Mouse (Mus musculus) cerebellum, postnatal 14 days (tissue): ENCODE measurements around the gene Dalrd3.
"Not testable (repeated sequence)": the region's sequence is repeated elsewhere in the genome, so short reads cannot be mapped to it uniquely, and the experiment has no call there.

Experiments used
- DNase-seq, 2 experiments: peaks; one replicate each; pipeline ENCODE4 v3.0.0; 2021; ENCODE audit warnings: mixed read lengths in 2 of 2

Gene Dalrd3

DNA sequence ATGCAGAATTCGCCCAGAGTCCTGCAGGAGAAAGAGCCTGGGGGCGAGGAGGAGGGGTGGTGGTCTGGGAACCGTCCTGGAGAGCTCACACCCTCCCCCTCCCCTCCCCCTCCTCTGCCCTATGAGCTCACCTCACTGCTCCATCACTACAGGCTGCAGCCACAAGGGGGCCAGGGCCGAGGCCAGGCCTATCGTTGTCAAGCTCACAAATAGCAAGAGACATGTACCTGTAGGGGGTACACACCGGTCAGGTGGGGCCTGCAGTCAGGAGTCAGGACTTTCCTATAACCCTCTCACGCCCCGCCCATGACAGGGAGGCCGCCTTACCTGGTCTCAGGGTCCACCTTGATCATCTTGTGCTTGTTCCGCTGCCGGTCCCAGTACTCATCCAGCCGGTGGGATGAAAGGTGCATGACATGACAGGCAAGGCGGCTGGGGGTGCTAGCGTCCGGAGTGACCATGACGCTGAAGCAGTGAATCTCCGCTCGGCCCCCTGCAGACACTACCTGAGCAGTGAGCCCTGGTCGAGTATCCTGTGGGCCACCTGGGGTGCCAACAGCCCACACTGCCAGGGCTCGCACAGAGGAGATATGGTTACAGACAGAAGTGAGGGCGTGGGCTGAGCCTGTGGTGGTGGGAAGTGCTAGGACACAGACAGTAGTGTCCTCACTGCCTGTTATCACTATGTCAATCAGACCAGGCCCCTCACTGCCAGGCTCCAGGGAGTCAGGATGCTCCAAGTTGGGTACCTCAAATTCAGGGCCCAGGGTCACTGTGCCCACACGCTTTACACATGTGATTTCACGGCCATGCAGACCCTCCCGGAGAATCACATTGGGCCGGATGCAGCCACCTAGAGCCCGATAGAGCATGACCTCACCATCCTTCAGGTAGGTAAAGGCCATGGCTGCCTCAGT, 4.3 kb downstream of the Dalrd3 start:
- peak; percentile 74 to 91 for DNase-seq

DNA sequence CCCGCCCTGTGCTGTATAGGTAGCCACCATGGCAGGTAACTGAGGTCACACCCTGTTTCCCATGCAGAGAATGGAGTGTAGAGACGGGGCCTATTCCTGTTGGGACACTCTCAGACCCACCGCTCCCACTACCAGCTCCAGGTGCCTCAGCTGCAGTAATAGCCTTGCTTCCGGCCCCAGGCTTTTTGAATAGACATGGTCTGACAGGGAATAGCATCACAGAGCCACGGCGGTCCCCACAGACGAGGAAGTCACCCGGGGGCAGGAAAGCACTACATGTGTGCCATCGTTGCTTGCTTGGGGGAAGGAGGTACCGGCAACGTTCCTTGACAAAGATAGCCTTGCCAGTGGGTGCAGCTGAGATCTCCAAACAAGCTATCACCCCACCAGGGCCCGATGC, 5.2 kb downstream of the Dalrd3 start:
- peak in 1 of 2 experiments; percentile 18 for DNase-seq

DNA sequence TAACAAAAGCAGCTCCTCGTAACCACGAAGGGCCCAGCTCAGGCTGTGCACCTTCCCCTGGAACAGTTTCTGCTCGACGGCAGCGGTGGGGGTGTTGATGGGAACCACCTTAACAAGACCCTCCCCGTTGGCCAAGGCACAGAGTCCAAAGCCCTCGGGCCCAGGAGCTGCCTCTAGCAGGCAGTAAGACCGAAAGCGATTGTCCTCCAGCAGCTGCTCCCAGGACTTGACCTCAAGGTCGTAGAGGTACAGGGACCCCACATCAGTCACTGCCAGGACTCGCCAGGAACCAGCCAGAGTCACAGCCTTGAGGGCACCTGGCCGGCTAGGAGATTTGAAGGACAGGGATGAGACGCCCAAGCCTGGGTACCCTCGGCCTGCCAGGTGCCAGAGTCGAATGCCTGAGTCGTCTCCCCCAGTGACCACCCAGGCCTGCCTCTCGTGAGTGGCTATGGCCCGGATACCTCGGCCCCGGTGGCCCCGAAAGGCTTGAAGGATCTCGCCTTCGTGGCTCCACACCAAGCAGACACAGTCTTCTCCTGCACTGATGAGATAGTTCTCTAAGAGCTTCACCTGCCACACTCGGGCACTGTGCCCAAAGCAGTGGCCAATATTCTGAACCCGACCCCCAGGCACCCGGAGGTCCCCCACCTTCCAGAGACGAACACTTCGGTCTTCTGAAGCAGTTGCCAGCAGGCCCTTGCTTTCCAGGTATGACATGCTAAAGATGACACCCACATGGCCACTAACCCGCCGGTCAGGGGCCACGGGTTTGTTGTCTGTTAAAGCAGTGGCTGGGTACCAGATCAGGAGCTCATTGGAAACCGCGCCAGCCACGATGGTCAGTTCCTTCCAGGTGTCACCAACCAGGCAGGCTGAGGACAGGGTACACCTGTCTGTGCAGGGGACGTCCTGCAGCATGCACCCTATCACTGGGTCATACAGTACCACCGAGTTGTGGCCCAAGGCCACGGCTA, 5.9 kb downstream of the Dalrd3 start:
- DNase-seq = peak in 1 of 2 experiments; percentile 44

DNA sequence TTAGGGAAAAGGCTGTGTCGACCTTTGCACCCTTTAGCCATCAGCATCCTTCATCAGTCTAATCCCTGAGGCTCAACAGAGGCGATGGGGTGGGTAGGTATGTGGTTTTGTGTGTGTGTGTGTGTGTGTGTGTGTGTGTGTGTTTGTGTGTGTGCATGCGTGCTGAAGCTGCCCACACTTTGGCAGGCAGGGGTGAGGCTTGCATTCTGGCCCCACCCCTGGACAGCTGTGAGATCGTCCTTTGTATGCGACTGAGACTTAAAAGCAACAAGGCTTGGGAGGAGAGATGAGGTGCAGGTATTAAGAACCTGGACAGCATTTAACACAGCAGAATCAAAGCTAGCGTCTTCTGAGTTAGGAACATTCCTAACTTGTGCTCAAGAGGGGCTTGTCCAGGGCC, 7.3 kb downstream of the Dalrd3 start:
- no peak for DNase-seq

DNA sequence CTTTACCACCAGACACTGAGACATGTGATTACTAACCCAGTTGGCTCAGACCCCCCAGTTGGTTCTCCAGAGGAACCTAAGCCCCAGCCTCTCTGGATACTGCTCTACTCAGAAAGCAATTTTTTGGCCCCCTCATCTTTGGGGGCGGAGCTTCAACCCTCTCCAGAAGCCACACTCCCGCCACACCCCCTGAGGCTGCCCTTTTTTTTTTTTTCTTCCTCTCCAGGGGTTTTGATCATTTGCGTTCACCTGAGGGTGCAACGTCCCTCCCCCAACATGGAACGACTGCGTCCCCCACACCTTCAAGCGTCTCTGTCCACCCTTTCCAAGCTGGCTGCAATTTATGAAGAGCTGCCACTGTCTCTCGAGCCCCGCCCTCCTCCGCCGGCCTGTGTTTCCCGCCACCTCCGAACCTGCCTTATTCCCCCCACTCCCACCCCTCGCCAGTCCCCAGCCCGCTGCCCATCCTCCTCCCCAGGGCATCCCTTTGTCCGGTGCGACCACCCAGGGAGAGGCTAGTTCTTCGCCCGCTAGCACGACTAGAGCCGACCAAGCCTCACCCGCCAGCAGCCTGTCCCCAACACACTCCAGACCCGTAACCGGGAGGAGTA, 8.4 kb downstream of the Dalrd3 start:
- DNase-seq = peak; percentile 68 to 84

DNA sequence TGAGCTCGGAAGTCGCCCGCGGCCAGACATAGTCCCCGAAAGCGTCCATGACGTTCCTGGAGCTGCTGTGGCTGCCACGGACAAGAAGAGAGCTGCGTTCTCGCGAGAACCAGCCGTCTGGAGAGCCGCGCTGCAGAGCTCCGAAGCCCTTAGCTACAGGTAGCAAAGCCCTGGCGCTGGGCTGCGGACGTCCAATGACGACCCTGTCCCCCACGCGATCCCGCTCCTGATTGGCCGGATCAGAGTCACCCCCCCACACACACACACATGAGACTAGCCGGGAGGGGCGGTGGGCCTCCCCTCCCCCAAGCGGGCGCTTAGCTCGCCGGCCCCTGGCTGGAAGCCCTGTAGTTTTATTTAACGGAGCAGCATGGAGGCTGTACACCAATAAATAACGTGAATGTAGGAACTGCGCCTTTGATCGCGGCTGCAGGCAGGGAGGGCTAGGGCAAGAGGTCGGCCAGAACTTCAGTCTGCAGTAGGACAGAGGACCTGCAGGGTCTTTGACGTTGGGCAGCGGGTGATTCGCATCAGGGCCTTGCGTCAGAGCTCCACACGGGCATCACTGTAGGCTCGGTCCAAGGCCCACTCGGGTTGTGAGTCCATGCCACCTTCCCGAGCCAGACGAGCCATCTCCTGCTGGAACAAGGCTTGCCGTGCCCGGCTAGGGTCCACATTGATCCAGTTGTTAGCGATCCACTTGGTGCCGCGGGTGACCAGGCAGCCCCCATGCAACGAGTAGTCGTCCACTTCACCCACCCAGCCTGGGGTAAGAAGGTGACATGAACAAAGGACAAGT, 9.1 kb downstream of the Dalrd3 start, which contains the start of gene Wdr6:
Wdr6 (minus strand) TSS at position 195 of the 799 bp plus-strand sequence.
- DNase-seq = peak; percentile 95

DNA sequence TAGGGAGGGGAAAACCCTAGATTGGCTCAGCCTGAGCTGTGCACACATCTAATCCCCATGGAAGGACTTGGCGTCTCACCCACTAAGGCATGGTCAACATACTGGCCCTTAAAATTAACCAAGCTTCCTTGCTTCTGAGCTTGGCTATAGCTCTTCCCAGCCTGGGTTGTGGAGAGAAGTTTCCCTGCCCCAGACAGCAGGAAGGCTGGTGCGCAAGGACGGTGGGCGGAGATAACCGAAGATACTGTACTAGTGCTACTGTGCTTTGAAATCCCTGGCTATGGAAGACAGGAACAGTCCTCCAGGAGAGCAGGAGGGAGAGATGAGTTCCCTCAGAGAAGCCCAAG, 9.6 kb downstream of the Dalrd3 start:
- no peak for DNase-seq

DNA sequence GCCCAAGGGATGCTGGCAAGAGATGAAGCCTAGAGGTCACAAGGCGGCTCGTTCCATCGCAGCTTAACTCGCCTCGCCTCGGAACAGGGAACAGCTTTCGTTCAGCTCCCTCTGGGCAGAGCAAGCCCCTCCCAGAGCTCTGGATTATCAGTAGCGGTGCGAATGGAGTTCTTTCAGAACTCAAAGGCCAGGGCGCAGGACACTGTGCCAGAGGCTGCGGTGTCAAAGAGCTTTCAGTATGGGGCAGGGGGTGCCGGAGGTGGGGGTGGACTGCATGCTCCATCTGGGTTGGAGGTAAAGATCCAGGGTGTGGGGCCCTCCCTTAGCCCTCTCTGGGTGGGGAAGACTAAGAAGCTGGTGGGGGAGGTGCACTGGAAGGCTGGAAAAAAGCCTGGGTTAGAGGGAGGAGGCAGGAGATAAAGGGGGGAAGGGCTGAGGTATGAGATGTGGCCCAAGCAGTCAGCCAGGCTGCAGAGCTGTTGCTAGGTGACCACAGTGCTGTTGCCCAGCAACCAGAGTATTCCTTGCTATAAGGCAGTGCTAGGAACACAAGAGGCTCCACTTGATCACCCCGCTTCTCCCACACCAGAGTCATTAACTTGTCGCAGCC, 18.0 kb downstream of the Dalrd3 start:
- peak; percentile 86 to 87 for DNase-seq

DNA sequence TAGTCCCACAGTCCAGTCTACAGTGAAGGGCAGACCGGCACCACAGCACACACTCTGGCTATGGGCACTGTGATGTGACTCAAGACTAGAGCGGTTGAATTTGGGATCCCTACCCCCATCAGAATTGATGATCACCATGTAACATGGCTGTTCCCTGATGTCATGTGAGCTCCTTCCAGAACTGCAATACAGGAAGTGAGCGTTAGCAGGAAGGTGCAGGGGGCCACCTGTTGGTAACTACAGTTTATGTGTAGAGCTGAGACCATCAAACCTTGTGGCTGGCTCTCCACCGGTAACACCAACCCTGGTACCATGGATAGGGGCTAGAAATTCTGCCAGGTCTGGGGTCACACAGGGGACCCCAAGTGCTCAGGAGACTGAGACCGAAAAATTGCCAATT, 19.5 kb downstream of the Dalrd3 start:
- DNase-seq = peak; percentile 28 to 49

DNA sequence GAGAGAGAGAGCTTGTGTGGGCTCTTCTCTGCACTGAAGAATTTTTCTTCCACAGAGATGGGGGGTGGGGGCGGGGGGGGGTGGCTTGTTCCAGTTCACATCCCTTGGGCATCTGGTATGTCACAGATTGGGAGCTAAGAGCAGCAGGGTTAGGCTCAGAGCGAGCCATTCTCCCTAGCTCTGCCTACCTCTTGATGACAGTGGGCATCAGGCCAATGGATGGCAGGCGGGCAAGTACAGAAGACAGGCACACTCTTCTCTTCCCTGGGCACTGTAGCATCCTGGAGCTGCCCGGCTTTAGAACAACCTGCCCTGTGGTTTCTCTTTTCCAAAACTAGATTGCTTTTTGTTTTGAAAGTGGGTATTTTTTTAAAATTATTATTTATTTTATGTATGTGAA, 21.8 kb downstream of the Dalrd3 start:
- DNase-seq = peak; percentile 74 to 77

DNA sequence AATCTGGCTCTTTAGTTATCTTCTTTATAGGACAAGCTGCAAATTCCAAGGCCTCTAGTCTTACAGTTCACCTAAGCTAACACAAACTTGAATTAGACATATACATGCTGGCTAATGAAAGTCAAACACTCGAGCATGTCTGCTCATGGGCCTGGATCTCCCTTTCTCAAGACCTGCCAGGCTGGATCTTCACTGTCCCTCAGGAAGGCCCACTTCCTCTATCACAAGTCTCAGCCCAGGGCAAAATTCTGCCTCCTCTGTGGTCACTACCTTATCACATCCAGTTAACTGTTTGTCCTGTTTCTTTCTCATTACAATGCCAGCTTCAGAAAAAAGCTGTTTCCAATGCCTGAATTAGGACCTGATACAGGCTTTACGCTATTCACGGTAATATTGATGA, 24.7 kb downstream of the Dalrd3 start:
- DNase-seq = no peak

DNA sequence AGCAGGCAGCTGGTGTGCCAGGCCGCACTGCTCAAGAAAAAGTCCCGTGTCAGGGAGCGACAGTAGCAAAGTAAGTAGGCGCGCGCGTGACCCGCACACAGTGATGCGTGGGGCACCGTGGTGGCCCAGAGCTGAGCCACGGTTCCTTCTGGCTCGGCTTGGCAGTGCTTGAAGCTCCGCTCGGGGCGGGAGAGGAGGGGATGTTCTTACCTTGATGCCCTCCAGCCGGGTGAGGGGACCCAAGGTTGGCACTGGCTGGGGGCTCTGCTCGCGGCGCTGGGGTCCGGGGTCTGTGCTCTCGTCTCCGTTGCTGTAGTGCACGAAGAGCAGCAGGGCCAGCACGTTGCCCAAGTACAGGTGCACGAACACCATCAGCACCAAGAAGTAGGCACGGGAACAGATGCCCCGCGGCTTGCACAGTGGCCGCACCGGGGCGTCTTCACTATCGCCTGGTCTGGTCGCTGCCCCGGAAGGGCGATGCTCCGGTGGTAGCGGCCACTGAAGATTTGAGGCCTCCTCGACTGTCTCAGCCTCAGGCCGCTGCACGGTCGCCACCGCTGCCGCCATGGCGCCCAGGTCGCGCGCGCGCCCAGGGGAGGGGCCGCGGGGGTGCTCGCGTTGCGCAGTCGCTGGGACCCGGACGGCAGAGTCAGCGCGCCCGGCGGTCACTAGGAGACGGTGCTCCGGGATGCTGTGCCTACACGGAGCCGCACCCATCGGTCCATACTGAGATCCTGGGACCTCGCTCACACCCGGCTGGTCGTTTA, 27.5 kb downstream of the Dalrd3 start, which contains the start of gene P4htm:
P4htm (minus strand) TSS at position 670 of the 767 bp plus-strand sequence.
- DNase-seq = peak; percentile 80 to 83

DNA sequence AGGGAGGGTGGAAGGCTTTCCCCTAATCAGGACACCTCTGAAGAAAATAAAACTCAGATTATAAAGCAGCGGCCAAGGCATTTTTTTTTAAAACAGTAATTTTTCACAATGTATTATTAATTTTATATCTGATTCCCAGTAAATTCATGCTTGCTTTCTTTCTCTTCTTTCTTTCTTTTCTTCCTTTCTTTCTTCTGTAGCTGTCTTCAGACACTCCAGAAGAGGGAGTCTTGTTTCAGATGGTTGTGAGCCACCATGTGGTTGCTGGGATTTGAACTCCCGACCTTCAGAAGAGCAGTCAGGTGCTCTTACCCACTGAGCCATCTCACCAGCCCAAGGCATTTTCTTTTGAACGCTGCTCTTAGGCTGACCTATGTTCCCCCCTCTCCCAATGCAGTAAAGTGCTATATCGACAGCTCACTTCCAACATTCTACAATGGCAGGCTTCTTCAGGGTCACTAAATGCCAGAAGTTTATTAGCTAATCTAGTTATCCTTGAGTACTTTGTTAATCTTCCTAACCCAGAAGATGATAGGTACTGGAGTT, 29.4 kb downstream of the Dalrd3 start:
- no peak for DNase-seq

DNA sequence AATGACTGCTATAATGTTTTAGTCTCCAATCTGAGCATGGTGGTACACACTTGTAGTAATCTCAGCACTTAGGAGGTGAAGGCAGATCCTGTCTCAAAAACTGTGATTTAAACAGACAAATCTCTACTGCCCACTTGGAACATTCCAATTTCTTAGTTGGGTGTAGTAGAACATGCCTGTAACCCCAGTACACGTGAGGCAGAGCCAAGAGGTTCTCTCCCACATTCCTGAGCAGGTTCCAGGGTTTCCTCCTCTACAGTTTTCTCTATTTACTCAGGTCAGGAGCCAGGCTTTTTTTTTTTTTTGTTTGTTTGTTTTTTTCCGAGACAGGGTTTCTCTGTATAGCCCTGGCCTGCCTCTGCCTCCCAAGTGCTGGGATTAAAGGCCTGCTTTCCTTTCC, 30.3 kb downstream of the Dalrd3 start:
- no peak for DNase-seq

DNA sequence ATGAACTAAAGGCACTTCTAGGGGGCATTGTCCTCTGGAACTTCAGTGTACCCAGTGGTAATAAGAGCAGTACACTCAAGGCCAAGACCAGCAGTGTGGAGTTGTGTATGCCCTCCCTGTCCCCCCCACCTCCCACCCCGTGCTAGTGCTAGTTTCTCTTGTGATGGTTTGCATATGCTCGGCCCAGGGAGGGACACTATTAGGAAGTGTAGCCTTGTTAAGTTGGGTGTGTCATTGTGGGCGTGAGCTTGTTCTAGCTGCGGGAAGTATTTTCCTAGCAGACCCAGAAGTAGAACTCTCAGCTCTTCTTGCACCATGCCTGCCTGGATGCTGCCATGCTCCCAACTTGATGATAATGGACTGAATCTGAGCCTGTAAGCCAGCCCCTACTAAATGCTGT, 32.3 kb downstream of the Dalrd3 start:
- DNase-seq = no peak

DNA sequence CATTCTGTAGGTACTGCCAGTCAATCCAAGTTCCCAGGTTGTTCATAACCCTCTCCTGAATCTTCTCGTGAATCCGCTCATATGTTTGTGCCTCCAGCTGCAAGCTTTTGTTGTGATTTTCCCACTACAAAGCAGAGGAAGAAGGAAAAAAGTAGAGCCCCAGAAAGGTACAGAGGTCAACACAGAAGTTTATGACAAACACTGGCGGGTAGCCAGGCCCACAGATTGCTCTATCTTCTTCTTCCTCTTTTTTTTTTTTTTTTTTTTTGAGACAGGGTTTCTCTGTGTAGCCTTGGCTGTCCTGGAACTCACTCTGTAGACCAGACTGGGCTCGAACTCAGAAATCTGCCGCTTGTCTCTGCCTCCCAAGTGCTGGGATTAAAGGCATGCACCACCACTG, 38.2 kb downstream of the Dalrd3 start:
- not testable (repeated sequence) for DNase-seq

DNA sequence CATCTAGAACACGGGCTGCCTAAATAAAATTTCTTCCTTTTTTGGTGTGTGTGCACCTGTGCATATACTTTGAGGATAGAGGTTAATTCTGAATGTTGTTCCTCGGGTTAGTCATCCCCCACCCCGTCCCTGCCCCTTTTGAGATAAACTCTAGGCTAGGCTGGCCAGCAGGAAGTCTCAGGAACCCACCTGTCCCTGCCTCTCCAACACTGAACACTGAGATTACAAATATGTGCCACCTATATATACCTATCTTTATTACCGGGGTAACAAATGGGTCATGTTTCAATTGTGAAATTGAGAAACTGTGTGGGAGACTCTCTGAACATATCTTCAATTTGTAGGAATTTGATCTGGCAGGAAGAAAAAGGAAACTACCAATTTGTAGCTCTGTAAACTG, 39.2 kb downstream of the Dalrd3 start:
- DNase-seq = no peak

DNA sequence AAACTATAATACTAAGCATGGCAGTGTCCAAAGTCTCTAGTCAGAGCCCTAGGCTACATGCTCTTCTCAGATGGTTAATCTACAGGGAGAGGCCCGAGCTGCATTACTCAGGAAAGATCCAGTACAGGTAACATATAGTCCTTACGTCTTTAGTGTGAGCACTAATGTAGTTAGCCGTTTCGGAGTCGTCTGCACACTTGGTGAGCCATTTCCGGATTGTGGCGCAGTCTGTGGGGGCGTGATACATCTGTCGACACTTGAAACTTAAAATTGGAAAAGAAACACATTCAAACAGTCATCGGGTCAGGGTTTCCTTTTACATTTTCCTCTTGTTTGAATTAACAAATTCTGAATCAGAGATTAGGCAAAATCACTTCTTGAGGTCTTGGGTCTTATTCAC, 41.8 kb downstream of the Dalrd3 start:
- DNase-seq = no peak

DNA sequence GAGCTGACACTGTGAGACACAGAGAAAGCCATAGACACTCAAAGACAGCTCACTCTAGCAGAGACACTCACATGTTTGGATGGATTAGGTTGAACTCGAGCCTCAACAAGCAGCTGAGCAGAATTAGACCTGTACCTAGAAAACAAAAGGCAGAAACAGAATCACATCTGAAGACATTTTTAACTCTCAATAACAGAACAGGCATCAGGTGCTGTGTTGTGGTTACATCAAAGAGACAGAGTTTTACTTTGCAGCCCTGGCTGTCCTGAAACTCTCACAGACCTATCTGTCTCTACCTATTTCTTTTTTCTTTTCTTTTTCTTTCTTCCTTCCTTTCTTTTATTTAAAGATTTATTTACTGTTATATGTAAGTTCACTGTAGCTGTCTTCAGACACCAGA, 47.6 kb downstream of the Dalrd3 start:
- no peak for DNase-seq
